Mouse (Mus musculus): ENCODE results near the gene Slc9a8. TPM values are rescaled to one million over a fixed set of nuclear protein-coding genes. Genes with fewer than 3 reads are reported as not detected.

Slc9a8 gene
- polyA plus RNA-seq, 1 experiment = 35.8 TPM

DNA sequence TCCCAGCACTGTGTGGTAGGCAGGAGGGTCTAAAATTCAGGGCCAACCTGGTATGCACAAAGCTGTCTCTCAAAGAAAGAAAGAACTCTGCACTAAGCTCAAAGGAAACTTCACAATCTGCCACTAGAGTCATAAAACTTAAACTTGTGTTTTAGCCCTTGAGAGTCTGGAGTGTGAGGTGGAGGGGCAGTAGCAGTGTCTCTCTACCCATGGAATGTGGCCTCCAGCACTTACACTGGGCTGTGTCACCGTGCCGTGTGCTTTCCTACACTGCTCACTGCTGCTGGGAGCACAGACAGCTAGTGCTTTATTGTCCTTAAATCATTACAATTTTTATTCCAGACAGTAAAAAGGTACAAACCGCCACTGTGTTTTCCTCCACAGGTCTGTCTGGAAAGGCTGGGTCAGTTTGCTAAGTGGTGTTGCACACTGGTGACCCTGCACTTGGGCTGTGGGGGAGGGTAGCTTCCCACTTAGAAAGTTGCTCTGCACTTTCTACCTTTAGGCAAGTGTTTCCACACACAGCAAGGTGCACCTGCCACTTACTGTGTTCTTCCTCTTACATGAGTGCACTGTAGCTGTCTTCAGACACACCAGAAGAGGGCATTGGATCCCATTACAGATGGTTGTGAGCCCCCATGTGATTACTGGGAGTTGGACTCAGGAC lies 86.3 kb downstream of the Slc9a8 start:
- DNase-seq (ENCODE audit: low spot score) = no peak

DNA sequence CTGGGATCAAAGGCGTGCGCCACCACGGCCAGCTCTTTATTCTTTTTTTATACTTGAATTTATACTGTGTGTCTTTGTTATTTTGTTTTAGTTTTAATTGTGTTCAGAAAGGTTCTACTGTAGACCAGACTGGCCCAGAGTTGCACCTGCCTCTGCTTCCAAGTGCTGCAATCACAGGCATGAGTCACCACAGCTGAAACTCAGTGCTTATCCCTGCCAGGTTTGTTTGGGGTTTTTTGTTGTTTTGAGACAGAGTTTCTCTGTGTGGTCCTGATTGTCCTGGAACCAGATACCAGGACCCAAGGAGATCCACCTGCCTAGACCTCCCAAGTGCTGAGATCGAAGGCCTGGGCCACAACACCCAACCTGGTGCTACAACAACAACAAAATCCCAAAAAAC lies 87.1 kb downstream of the Slc9a8 start:
- no peak for DNase-seq (ENCODE audit: low spot score)

DNA sequence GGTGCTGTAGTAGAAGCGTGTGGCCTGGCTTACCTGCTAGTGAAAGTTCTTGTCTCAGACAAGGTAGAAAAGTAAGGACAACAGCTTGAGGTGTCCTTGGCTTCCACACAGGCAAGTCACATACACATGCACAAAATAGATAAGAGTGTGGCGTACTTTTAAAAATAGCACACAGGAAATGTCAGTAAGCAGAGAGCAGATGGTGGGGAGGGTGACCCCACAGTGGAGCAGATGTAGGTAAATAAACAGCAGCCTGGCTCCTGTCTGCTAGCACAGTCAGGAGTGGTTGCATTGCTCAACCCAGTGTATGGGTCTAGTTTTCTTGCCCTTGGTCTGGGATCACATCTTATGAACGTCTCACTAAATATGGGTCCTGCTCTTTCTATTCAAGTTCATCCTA lies 89.0 kb downstream of the Slc9a8 start:
- no peak for DNase-seq (ENCODE audit: low spot score)

DNA sequence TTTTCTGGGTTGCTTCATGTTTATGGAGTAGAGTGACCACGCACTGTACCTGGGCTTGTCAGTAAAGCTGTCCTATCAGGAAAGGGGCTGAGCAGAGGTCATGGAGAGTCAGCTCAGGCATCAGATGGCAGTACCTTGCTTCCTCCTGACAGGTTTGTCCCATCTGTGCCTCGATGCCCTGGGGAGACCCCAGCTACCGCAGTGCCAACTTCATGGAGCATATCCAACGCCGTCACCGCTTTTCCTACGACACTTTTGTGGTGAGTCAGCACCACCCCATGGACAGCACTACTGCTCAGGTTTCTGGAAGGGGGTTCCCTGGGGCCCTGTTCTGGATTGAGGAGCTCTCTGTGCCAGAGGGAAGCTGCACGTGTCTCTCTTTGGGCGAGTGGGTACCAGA lies 90.9 kb downstream of the Slc9a8 start:
- no peak for DNase-seq (ENCODE audit: low spot score)

DNA sequence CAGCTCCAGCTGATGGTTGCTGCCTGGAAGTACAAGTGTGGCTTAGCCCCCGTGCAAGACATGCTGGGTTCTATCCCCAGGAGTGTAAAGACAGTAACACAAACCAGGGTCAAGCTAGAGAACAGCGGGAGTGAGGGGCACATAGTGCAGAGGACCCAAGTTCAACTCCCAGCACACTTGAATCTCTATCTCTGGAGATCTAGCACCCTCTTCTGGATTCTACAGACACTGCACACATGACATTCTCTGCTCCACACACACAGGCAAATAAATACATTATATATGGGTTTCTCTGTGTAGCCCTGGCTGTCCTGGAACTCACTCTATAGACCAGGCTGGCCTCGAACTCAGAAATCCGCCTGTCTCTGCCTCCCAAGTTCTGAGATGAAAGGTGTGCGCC lies 91.5 kb downstream of the Slc9a8 start:
- no peak for DNase-seq (ENCODE audit: low spot score)

DNA sequence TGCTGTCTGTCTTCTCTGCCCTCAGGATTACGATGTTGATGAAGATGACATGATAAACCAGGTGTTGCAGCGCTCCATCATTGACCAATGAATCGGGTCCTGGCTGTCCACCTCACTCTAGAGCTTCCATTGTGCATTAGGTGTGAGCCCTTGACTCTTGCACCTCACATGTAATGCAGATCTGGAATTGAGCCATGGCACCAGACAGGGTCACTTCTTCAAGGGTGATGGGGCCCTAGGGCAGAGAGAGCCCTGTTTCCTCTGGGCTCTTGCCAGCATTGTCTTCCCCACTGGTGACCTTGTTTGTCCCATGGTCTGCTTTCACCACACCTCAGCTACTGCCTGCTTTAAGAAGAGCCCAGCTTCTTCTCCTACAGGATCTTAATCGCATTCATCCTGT lies 93.1 kb downstream of the Slc9a8 start:
- DNase-seq (ENCODE audit: low spot score) = no peak

DNA sequence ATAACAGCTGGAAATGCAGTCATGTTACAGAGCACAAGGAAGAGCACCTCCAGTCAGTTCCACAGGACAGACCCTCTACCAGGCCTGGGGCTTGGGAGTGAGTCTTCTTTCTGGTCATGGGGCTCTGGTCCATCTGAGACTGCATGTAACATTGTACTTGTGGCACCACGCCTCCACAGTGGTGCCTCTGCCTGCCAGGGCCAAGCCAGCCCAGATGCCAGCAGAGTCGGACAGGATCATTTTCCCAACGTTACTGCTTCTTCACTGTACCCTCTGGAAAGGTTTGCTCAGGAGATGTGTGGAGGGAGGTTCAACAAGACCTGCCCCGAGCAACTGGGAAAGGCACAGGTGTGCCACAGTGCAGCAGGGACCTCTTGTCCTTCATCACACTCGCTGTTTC lies 94.2 kb downstream of the Slc9a8 start:
- DNase-seq (ENCODE audit: low spot score) = no peak

DNA sequence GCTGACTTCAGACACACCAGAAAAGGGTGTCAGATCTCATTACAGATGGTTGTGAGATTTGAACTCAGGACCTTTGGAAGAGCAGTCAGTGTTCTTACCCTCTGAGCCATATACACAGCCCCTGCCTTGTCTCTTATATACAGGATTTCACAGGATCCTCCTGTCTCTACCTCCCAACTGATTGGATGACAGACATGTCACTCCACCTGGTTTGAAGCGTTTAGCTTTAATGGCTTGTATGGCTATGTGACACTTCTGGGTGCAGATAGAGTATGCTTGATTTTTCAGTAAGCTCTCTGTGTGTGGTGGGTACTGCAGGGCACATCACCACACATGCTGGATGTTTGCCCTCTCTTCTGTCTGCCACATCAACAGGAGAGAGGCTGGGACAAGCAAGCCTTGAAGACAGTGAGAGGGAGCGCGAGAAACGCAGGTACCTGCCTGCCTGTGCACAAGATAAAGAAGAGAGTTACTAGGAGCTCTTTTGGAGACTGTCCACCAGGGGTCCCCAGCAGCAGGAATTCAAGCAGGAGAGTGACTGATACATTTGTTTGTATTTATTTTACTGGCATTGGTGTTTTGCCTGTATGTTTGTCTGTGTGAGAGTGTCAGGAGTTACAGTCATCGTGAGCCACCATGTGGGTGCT lies 98.2 kb downstream of the Slc9a8 start:
- no peak for DNase-seq (ENCODE audit: low spot score)

Other genes with a start within 250 kb of the Slc9a8 start
- 6.7 and 11.9 TPM in 2 replicates for gene Kcnb1, start 231.6 kb upstream of the Slc9a8 start, polyA plus RNA-seq (2012; rRNA removed)
- 98.4 and 106 TPM in 2 replicates for gene Ptgis, start 181.1 kb upstream of the Slc9a8 start, polyA plus RNA-seq (2012; rRNA removed)
- gene B4galt5, start 72.5 kb upstream of the Slc9a8 start, polyA plus RNA-seq (2012; rRNA removed) = 12.6 and 28.4 TPM in 2 replicates
- gene Rnf114, start 70.9 kb downstream of the Slc9a8 start, polyA plus RNA-seq (2012; rRNA removed) = 78.6 and 81.3 TPM in 2 replicates
- gene Spata2, start 71.2 kb downstream of the Slc9a8 start, polyA plus RNA-seq (2012; rRNA removed) = 15.1 and 15.2 TPM in 2 replicates
- gene Snai1, start 116.5 kb downstream of the Slc9a8 start, polyA plus RNA-seq (2012; rRNA removed) = 21.3 and 31.0 TPM in 2 replicates
- gene Ube2v1, start 210.4 kb downstream of the Slc9a8 start, polyA plus RNA-seq (2012; rRNA removed) = 111 and 152 TPM in 2 replicates
- gene Gm20431, start 239.8 kb downstream of the Slc9a8 start, polyA plus RNA-seq (2012; rRNA removed) = not detected in 2 replicates

All from urinary bladder, adult 2 months (tissue).